Mouse (Mus musculus) embryonic fibroblast, embryonic 13.5 days (primary cell): Measurements from ENCODE around the gene Abcb4.

Source experiments
- CTCF ChIP-seq: IDR thresholded peaks from 2 replicates; pipeline ENCODE4 v1.5.1; 2011; ENCODE audit warnings: mild to moderate bottlenecking, control low read depth, low read length, moderate library complexity, borderline replicate concordance; ENCODE audit not compliant: insufficient read depth
- POLR2A ChIP-seq: IDR thresholded peaks from 2 replicates; pipeline ENCODE4 v1.6.1; 2011; ENCODE audit warnings: low read depth, mild to moderate bottlenecking, control low read depth, low read length, moderate library complexity

DNA sequence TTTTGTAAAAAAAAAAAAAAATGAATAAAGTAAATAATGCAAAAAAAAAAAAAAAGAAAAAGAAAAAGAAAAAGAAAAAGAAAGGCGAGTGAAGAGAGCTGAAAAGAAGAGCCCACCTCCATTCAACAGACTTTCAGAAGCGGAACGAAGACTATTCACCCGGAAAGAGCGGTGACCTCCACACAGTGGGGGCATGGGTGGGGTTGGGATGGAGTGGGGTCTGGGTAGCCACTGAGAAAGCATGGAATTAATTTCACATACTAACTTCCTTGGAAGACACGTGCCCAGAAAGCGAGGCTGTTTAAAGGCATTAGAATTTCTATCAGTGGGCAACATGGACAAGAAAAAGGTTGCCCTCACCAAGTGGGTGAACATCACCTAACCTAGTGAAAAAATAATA, 78.8 kb downstream of the Abcb4 start:
- TF ChIP-seq POLR2A (no peak), CTCF (no peak)
